In the genomic region with DNA sequence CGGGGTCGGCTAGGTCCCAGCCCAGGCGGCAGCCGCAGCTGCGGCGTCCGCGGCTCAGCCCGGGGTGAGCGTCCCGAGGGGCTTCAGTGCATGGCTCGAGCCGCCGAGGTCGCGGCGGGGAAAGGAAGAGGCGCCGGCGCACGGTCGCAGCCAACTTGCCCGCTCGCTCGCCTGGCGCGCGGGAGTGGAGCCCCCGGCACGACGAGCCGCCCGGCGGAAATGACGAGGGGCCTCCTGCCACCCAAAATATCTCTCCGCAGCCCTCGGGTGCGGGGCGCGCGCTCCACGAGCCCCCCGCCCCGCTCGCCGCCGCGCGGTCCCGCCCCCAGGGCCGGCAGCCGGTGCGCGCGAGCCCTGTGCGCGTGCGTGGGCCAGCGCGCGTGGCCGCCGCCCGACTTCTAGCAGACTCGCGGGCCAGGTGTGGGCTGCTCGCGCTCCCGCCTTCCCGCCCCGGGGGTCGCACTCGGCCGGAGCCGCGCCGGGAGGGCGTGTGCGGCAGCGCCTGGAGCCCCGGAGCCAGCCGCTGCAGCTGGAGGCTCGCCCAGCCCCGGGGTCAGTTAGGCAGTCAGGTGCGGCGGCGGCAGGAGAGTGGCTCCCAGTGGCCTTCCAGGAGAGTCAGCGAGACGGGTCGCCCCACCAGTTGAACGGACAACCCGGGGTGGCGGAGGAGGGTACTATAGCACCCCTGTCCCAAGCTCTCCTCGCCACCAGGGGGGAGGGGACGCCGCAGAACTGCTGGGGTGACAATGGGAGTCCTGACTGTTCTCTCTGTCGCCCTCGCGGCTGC, we compare ENCODE assay signal across 8 mouse cellular contexts. TPM values are rescaled to one million over a fixed set of nuclear protein-coding genes. Genes with fewer than 3 reads are reported as not detected.
DNase-seq lines count a peak whose midpoint lies in the region; ATAC-seq and TF ChIP-seq lines count a peak whose summit lies in the region.

A gene (minus strand): TSS at position 238 of the 787 bp plus-strand sequence.

- H3K27me3 ChIP-seq in heart, embryonic 13.5 days (replicated peaks), result peaks cover 22% of the 10 kb centered on the region; the same call in 1 of the 2 replicates
- peaks cover 22% of the 10 kb centered on the region for H3K27me3 ChIP-seq in liver, postnatal 0 days (ENCODE audit: insufficient read depth, low read length)

- H3K9me3 ChIP-seq in heart, embryonic 13.5 days, result no peaks in the 10 kb centered on the region
- H3K9me3 ChIP-seq in liver, postnatal 0 days (ENCODE audit: low read length), result no peaks in the 10 kb centered on the region

- H3K9ac ChIP-seq in heart, embryonic 13.5 days, result peak within 1 kb of the TSS; percentile 79
- H3K9ac ChIP-seq in liver, postnatal 0 days (replicated peaks), result no peak within 1 kb of the TSS

- no peak for TF ChIP-seq CTCF in cortical plate, adult 2 months (IDR thresholded peaks at IDR 0.05; ENCODE audit: extremely low read depth, insufficient read depth, low read length)
- TF ChIP-seq CTCF in layer of hippocampus, adult 2 months (conservative IDR thresholded peaks at IDR 0.05), result 0 out of 2 replicates have a peak, but pooled peaks have one; percentile 9
- TF ChIP-seq CTCF in liver, postnatal 0 days (IDR thresholded peaks at IDR 0.05; ENCODE audit: low read depth), result no peak

- peak; percentile 46; the same call in 1 of the 2 replicates for ATAC-seq in heart, embryonic 13.5 days (ENCODE audit: extremely low read depth, insufficient number of reproducible peaks, low FRiP score, low TSS enrichment)
- no peak; the same call in 1 of the 2 replicates for ATAC-seq in liver, postnatal 0 days

- H3K4me1 ChIP-seq in cortical plate, adult 2 months (ENCODE audit: control insufficient read depth, insufficient read depth, low read length), result no peaks in the 10 kb centered on the region
- H3K4me1 ChIP-seq in heart, embryonic 13.5 days, result no peaks in the 10 kb centered on the region
- no peaks in the 10 kb centered on the region for H3K4me1 ChIP-seq in liver, postnatal 0 days (ENCODE audit: insufficient read depth)

- no peaks in the 10 kb centered on the region for H3K36me3 ChIP-seq in heart, embryonic 13.5 days
- no peaks in the 10 kb centered on the region for H3K36me3 ChIP-seq in liver, postnatal 0 days (replicated peaks; ENCODE audit: insufficient read depth, low read length)

- 0 out of 2 replicates have a peak, but pooled peaks have one; percentile 38 for TF ChIP-seq POLR2A in cortical plate, adult 2 months (IDR thresholded peaks at IDR 0.05; ENCODE audit: extremely low read depth, insufficient read depth, low read length)

- peak within 1 kb of the TSS; percentile 100 for H3K27ac ChIP-seq in cortical plate, adult 2 months (ENCODE audit: insufficient read depth, low read length)
- H3K27ac ChIP-seq in heart, embryonic 13.5 days (replicated peaks), result no peak within 1 kb of the TSS
- H3K27ac ChIP-seq in layer of hippocampus, adult 2 months, result peak within 1 kb of the TSS; percentile 95
- H3K27ac ChIP-seq in liver, postnatal 0 days (ENCODE audit: low read depth), result no peak within 1 kb of the TSS

- H3K4me2 ChIP-seq in heart, embryonic 13.5 days, result peak within 1 kb of the TSS; percentile 75
- peak within 1 kb of the TSS; percentile 73 for H3K4me2 ChIP-seq in liver, postnatal 0 days (ENCODE audit: low read depth, low read length)

- WGBS in heart, embryonic 13.5 days, result 8% methylated on average over 36 of the region's 99 CpGs
- 11% methylated on average over 21 of the region's 99 CpGs for WGBS in liver, postnatal 0 days (ENCODE audit: insufficient replicate concordance)

- no peak for TF ChIP-seq EP300 in liver, postnatal 0 days (IDR thresholded peaks at IDR 0.05; ENCODE audit: low read depth)

- peak within 1 kb of the TSS; percentile 100 for H3K4me3 ChIP-seq in cortical plate, adult 2 months (ENCODE audit: insufficient read depth, low read length)
- peak within 1 kb of the TSS; percentile 64 for H3K4me3 ChIP-seq in heart, embryonic 13.5 days
- H3K4me3 ChIP-seq in layer of hippocampus, adult 2 months, result peak within 1 kb of the TSS; percentile 70
- H3K4me3 ChIP-seq in liver, postnatal 0 days (ENCODE audit: low read depth, low read length), result peak within 1 kb of the TSS; percentile 45

- peak; percentile 3 for DNase-seq in thymus, postnatal 14 days
- DNase-seq in thymus, adult 18-20 months, result no peak
- peak; percentile 37 to 63 for DNase-seq in layer of hippocampus, adult 2 months (ENCODE audit: low spot score in 2 of 2)
- peak; percentile 15 for DNase-seq in liver, postnatal 0 days
- DNase-seq in right cerebral cortex, adult 2 months (ENCODE audit: low spot score in 2 of 2), result peak; percentile 44 to 47
- DNase-seq in B cell, adult 2 months, result no peak

RNA-seq across cellular contexts. Expression of the gene that starts here (rescaled TPM):
- polyA plus RNA-seq in cortical plate, adult 2 months (2012; rRNA removed), result 82.4 and 90.3 TPM in 2 replicates
- 0.48 and 0.57 TPM in 2 replicates for polyA plus RNA-seq in heart, embryonic 13.5 days (2015; fragmentation: Nextera tagmentation; extraction: Ambion mirVana)
- total RNA-seq in layer of hippocampus, adult 2 months (2021), result 100 to 1,000 TPM; 278 to 289 TPM
- 0.02 TPM in 1 of 2 replicates, not detected in the other for polyA plus RNA-seq in liver, postnatal 0 days (2015; fragmentation: Nextera tagmentation; extraction: Ambion mirVana)

Comparison
In these comparisons a context has a peak if more than half of its experiments do, and no peak if none do; other contexts are left out.
1. RNA of the gene that starts here (polyA plus RNA-seq): 82.4 to 90.3 TPM in cortical plate, adult 2 months; 0.48 to 0.57 TPM in heart, embryonic 13.5 days and 0.02 TPM in liver, postnatal 0 days; every median in the first group is over 10 times any median in the second.
2. DNase-seq: peak in thymus, postnatal 14 days (single experiment), layer of hippocampus, adult 2 months (2 of 2) and right cerebral cortex, adult 2 months (2 of 2); none in thymus, adult 18-20 months (0 of 2) and B cell, adult 2 months (0 of 2).
3. Peak in ATAC-seq, H3K4me3 ChIP-seq, H3K9ac ChIP-seq and H3K4me2 ChIP-seq in heart, embryonic 13.5 days; RNA of the gene not detected or under 1 TPM.
4. Peak in DNase-seq, H3K4me3 ChIP-seq and H3K4me2 ChIP-seq in liver, postnatal 0 days; RNA of the gene not detected or under 1 TPM.
5. H3K27ac ChIP-seq: peak in cortical plate, adult 2 months (single experiment) and layer of hippocampus, adult 2 months (single experiment); none in heart, embryonic 13.5 days (single experiment) and liver, postnatal 0 days (single experiment).
6. H3K4me3 ChIP-seq: peak in every context shown above with its lines; median percentile 100 in cortical plate, adult 2 months; 70 in layer of hippocampus, adult 2 months; 64 in heart, embryonic 13.5 days; 45 in liver, postnatal 0 days.